Comparison of ENCODE assay signal across 7 mouse cellular contexts in the genomic region with DNA sequence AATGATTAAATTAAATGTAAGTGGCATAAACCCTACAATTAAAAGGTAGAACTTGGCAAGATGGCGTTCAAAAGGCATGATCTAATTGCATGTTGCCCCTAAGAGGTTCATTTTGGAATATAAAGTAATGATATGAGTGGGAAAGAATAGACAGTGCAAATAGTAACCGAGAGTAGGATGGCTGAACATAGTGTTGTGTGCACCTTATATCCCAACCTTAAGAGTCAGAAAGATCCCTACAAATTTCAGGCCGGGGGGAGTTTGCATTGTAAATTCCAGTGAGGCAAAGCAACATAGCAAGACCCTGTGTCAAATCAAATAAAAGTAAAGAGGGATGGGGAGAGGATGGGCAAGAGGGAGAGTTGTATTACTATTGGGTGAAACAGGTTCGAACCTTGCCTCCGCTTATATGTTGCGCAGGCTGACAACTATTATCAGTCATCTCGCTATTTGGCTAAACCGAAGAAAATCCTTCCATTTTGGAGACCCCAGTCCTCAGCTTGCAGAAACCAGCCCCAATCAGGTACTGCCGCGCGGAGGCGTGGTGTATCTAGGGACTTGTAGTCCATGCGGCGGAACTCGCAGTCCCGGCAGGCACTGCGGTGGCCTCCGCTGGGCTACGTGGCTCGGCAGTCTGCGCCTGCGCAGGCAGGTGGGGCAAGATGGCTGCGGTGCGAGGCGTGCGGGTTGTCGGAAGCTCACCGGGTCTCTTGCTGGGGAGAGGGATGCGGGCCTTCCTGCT. TPM values are rescaled to one million over a fixed set of nuclear protein-coding genes. Genes with fewer than 3 reads are reported as not detected.
DNase-seq lines count a peak whose midpoint lies in the region; ATAC-seq and TF ChIP-seq lines count a peak whose summit lies in the region.

No protein-coding gene starts in this region.

- H3K27me3 ChIP-seq in intestine, postnatal 0 days (replicated peaks; ENCODE audit: control insufficient read depth, insufficient read depth, low read length): no peaks in the 10 kb centered on the region
- H3K27me3 ChIP-seq in midbrain, embryonic 12.5 days: peaks cover 10% of the 10 kb centered on the region; the same call in 1 of the 2 replicates
- no peaks in the 10 kb centered on the region for H3K27me3 ChIP-seq in small intestine, adult 2 months (ENCODE audit: control insufficient read depth, insufficient read depth, low read length)

- peak overlapping the region; percentile 69 for H3K4me2 ChIP-seq in intestine, postnatal 0 days (replicated peaks; ENCODE audit: low read depth)
- H3K4me2 ChIP-seq in midbrain, embryonic 12.5 days (replicated peaks): peak overlapping the region; percentile 71

- H3K9ac ChIP-seq in intestine, postnatal 0 days (ENCODE audit: low read depth, low read length): peak overlapping the region; percentile 75
- peak overlapping the region; percentile 70 for H3K9ac ChIP-seq in midbrain, embryonic 12.5 days (replicated peaks)

- no peaks in the 10 kb centered on the region for H3K9me3 ChIP-seq in intestine, postnatal 0 days (ENCODE audit: control insufficient read depth)
- no peaks in the 10 kb centered on the region for H3K9me3 ChIP-seq in midbrain, embryonic 12.5 days

- peak overlapping the region; percentile 30; the same call in 1 of the 2 replicates for H3K27ac ChIP-seq in intestine, postnatal 0 days (ENCODE audit: low read depth, low read length)
- peak overlapping the region; percentile 63 for H3K27ac ChIP-seq in midbrain, embryonic 12.5 days (replicated peaks)
- H3K27ac ChIP-seq in small intestine, adult 2 months (ENCODE audit: insufficient read depth, low read depth, low read length): no peak overlapping the region; the same call in 1 of the 2 replicates

- DNase-seq in adrenal gland, adult 2 months: peak; percentile 97
- peak; percentile 97 for DNase-seq in embryo, embryonic 11.5 days (ENCODE audit: low read depth, low spot score)
- DNase-seq in gastrocnemius, postnatal 4 days (ENCODE audit: low spot score in 2 of 2): peak; percentile 93 to 96
- DNase-seq in left cerebral cortex, postnatal 4 days: peak; percentile 98

- intact Hi-C loops in left cerebral cortex, postnatal 4 days (cut with DNase I): no loop called here

- TF ChIP-seq POLR2A in small intestine, adult 2 months (IDR thresholded peaks at IDR 0.05; ENCODE audit: low read depth, low read length): peak; percentile 93

- TF ChIP-seq CTCF in intestine, postnatal 0 days (IDR thresholded peaks at IDR 0.05; ENCODE audit: low read depth): peak; percentile 41
- TF ChIP-seq CTCF in small intestine, adult 2 months (IDR thresholded peaks at IDR 0.05; ENCODE audit: extremely low read depth, insufficient read length, insufficient replicate concordance, low read depth, low read length): no peak

- peak; percentile 96 for ATAC-seq in intestine, postnatal 0 days
- ATAC-seq in midbrain, embryonic 12.5 days (ENCODE audit: low FRiP score, low read depth): peak; percentile 98

- H3K4me3 ChIP-seq in intestine, postnatal 0 days (ENCODE audit: low read depth, low read length): peak overlapping the region; percentile 92
- H3K4me3 ChIP-seq in midbrain, embryonic 12.5 days: peak overlapping the region; percentile 63
- H3K4me3 ChIP-seq in small intestine, adult 2 months (ENCODE audit: low read depth, low read length): peak overlapping the region; percentile 75

- peaks cover 31% of the 10 kb centered on the region for H3K36me3 ChIP-seq in intestine, postnatal 0 days (ENCODE audit: control insufficient read depth, insufficient read depth)
- H3K36me3 ChIP-seq in midbrain, embryonic 12.5 days: peaks cover 33% of the 10 kb centered on the region
- H3K36me3 ChIP-seq in small intestine, adult 2 months (ENCODE audit: control insufficient read depth, insufficient read depth, low read length): peaks cover 28% of the 10 kb centered on the region

- no peaks in the 10 kb centered on the region for H3K4me1 ChIP-seq in intestine, postnatal 0 days (replicated peaks; ENCODE audit: control insufficient read depth, insufficient read depth, low read length)
- peaks cover 12% of the 10 kb centered on the region for H3K4me1 ChIP-seq in midbrain, embryonic 12.5 days
- H3K4me1 ChIP-seq in small intestine, adult 2 months (ENCODE audit: control insufficient read depth, insufficient read depth, insufficient read length, low read length): no peaks in the 10 kb centered on the region; the same call in 1 of the 2 replicates

- 4% methylated on average over 29 of the region's 29 CpGs for WGBS in intestine, postnatal 0 days
- WGBS in midbrain, embryonic 12.5 days: 5% methylated on average over 29 of the region's 29 CpGs
- WGBS in small intestine, adult 2 months: 4% methylated on average over 29 of the region's 29 CpGs

RNA-seq across cellular contexts. Expression of gene B4galt7, which starts 7.0 kb away (rescaled TPM):
- total RNA-seq in adrenal gland, adult 2 months (2021): 10 to 100 TPM; 13.0 to 13.7 TPM
- polyA plus RNA-seq in adrenal gland, adult 2 months (2012; rRNA removed): 20.9 and 22.7 TPM in 2 replicates
- 10 to 100 TPM; 11.0 to 12.1 TPM for total RNA-seq in gastrocnemius, postnatal 4 days (2021)
- 13.9 and 14.3 TPM in 2 replicates for polyA plus RNA-seq in intestine, postnatal 0 days (2015; fragmentation: Nextera tagmentation; extraction: Ambion mirVana)
- 10 to 100 TPM; 32.3 to 32.4 TPM for total RNA-seq in left cerebral cortex, postnatal 4 days (2021)
- polyA plus RNA-seq in midbrain, embryonic 12.5 days (2016; fragmentation: Nextera tagmentation; extraction: Ambion mirVana): 40.4 and 41.9 TPM in 2 replicates
- 11.4 and 16.7 TPM in 2 replicates for polyA plus RNA-seq in small intestine, adult 2 months (2012; rRNA removed)

RNA-seq across cellular contexts. Expression of gene Tmed9, which starts 19.2 kb away (rescaled TPM):
- 100 to 1,000 TPM; 127 to 184 TPM for total RNA-seq in adrenal gland, adult 2 months (2021)
- polyA plus RNA-seq in adrenal gland, adult 2 months (2012; rRNA removed): 54.9 and 71.9 TPM in 2 replicates
- 100 to 1,000 TPM; 149 to 150 TPM for total RNA-seq in gastrocnemius, postnatal 4 days (2021)
- polyA plus RNA-seq in intestine, postnatal 0 days (2015; fragmentation: Nextera tagmentation; extraction: Ambion mirVana): 57.3 and 63.3 TPM in 2 replicates
- 100 to 1,000 TPM; 109 to 111 TPM for total RNA-seq in left cerebral cortex, postnatal 4 days (2021)
- 105 and 108 TPM in 2 replicates for polyA plus RNA-seq in midbrain, embryonic 12.5 days (2016; fragmentation: Nextera tagmentation; extraction: Ambion mirVana)
- polyA plus RNA-seq in small intestine, adult 2 months (2012; rRNA removed): 17.6 and 21.1 TPM in 2 replicates

RNA-seq across cellular contexts. Expression of gene Fam193b, which starts 21.8 kb away (rescaled TPM):
- 10 to 100 TPM; 32.0 to 41.2 TPM for total RNA-seq in adrenal gland, adult 2 months (2021)
- polyA plus RNA-seq in adrenal gland, adult 2 months (2012; rRNA removed): 99.6 and 110 TPM in 2 replicates
- 10 to 100 TPM; 36.5 to 38.3 TPM for total RNA-seq in gastrocnemius, postnatal 4 days (2021)
- polyA plus RNA-seq in intestine, postnatal 0 days (2015; fragmentation: Nextera tagmentation; extraction: Ambion mirVana): 10.3 and 12.3 TPM in 2 replicates
- total RNA-seq in left cerebral cortex, postnatal 4 days (2021): 10 to 100 TPM; 91.4 to 92.9 TPM
- polyA plus RNA-seq in midbrain, embryonic 12.5 days (2016; fragmentation: Nextera tagmentation; extraction: Ambion mirVana): 67.2 and 67.7 TPM in 2 replicates
- polyA plus RNA-seq in small intestine, adult 2 months (2012; rRNA removed): 51.0 and 76.9 TPM in 2 replicates

RNA-seq across cellular contexts. Expression of gene Caml, which starts 30.1 kb away (rescaled TPM):
- total RNA-seq in adrenal gland, adult 2 months (2021): 10 to 100 TPM; 30.9 to 32.4 TPM
- polyA plus RNA-seq in adrenal gland, adult 2 months (2012; rRNA removed): 12.9 and 13.2 TPM in 2 replicates
- total RNA-seq in gastrocnemius, postnatal 4 days (2021): 10 to 100 TPM; 22.2 to 22.7 TPM
- polyA plus RNA-seq in intestine, postnatal 0 days (2015; fragmentation: Nextera tagmentation; extraction: Ambion mirVana): 24.8 and 26.9 TPM in 2 replicates
- total RNA-seq in left cerebral cortex, postnatal 4 days (2021): 10 to 100 TPM; 60.3 to 62.0 TPM
- 68.0 and 73.9 TPM in 2 replicates for polyA plus RNA-seq in midbrain, embryonic 12.5 days (2016; fragmentation: Nextera tagmentation; extraction: Ambion mirVana)
- 3.8 and 5.7 TPM in 2 replicates for polyA plus RNA-seq in small intestine, adult 2 months (2012; rRNA removed)

RNA-seq across cellular contexts. Expression of gene Ddx46, which starts 42.1 kb away (rescaled TPM):
- total RNA-seq in adrenal gland, adult 2 months (2021): 10 to 100 TPM; 33.6 to 40.4 TPM
- polyA plus RNA-seq in adrenal gland, adult 2 months (2012; rRNA removed): 6.8 and 9.1 TPM in 2 replicates
- 10 to 100 TPM; 28.2 to 35.0 TPM for total RNA-seq in gastrocnemius, postnatal 4 days (2021)
- polyA plus RNA-seq in intestine, postnatal 0 days (2015; fragmentation: Nextera tagmentation; extraction: Ambion mirVana): 15.6 and 16.6 TPM in 2 replicates
- 10 to 100 TPM; 49.7 to 50.2 TPM for total RNA-seq in left cerebral cortex, postnatal 4 days (2021)
- polyA plus RNA-seq in midbrain, embryonic 12.5 days (2016; fragmentation: Nextera tagmentation; extraction: Ambion mirVana): 41.7 and 43.0 TPM in 2 replicates
- 2.2 and 5.1 TPM in 2 replicates for polyA plus RNA-seq in small intestine, adult 2 months (2012; rRNA removed)
